Mouse (Mus musculus): Measurements from ENCODE around the gene Tbc1d8.

GRCm38 (mm10) chr1:39502817-39503633 lies 24.5 kb upstream of the Tbc1d8 start:
- TF ChIP-seq EP300 (IDR thresholded peaks at IDR 0.05) (no peak), CTCF (IDR thresholded peaks at IDR 0.05) (no peak)
